Mouse (Mus musculus): Measurements from ENCODE around the gene Ubqlnl. TPM values are rescaled to one million over a fixed set of nuclear protein-coding genes. Genes with fewer than 3 reads are reported as not detected.

The Ubqlnl gene
- polyA plus RNA-seq (2012; rRNA removed), result not detected in 2 replicates

GRCm38 (mm10) chr7:104150456-104150855, at the start of gene Ubqlnl:
Ubqlnl (minus strand) TSS chr7:104150556.

GRCm38 (mm10) chr7:104195885-104196284, 45.5 kb upstream of the Ubqlnl start, which contains the start of gene Olfr649:
Olfr649 (minus strand) TSS chr7:104195985.

DNA sequence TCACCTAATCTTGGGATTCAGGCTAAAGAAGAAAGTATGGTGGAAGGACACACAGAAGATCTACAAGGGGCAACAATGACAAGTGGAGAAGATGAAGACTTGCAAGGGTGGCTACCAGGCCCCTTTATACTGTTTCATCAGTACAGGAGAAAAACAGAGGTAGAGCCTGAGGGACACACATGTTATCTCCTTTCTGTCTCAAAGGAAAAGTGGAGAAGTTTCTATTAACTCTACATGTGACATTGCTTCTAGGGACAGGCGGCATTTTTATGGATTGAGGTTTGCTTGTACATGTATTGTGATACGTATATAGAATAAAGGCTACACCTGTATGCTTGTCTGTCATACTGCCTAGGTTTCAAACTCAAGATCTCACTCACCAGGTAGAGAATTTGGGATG, 32.9 kb upstream of the Ubqlnl start, which contains the start of gene Olfr648:
Olfr648 (minus strand) TSS at position 101 of the 400 bp plus-strand sequence.

GRCm38 (mm10) chr7:104143179-104143578, 7.2 kb downstream of the Ubqlnl start, which contains the start of gene Ubqln3:
Ubqln3 (minus strand) TSS chr7:104143279.

GRCm38 (mm10) chr7:104137305-104137704, 13.1 kb downstream of the Ubqlnl start, which contains the start of gene Olfr643:
Olfr643 (minus strand) TSS chr7:104137405.

GRCm38 (mm10) chr7:104129726-104130125, 20.6 kb downstream of the Ubqlnl start, which contains the start of gene Ubqln5:
Ubqln5 (minus strand) TSS chr7:104129826.

GRCm38 (mm10) chr7:104104757-104104972, 45.7 kb downstream of the Ubqlnl start, which contains the start of gene Olfr646:
Olfr646 (plus strand) TSS chr7:104104873.

Other genes starting within 250 kb of the Ubqlnl start
- gene Olfr65, start 247.1 kb downstream of the Ubqlnl start, polyA plus RNA-seq (2012; rRNA removed), result not detected in 2 replicates
- gene Olfr631, start 221.7 kb downstream of the Ubqlnl start, polyA plus RNA-seq (2012; rRNA removed), result not detected in 2 replicates
- not detected in 2 replicates for gene Olfr632, start 216.2 kb downstream of the Ubqlnl start, polyA plus RNA-seq (2012; rRNA removed)
- not detected in 2 replicates for gene Olfr633, start 206.1 kb downstream of the Ubqlnl start, polyA plus RNA-seq (2012; rRNA removed)
- gene Olfr635, start 179.4 kb downstream of the Ubqlnl start, polyA plus RNA-seq (2012; rRNA removed), result not detected in 2 replicates
- not detected in 2 replicates for gene Olfr638, start 151.8 kb downstream of the Ubqlnl start, polyA plus RNA-seq (2012; rRNA removed)
- gene Olfr639, start 133.3 kb downstream of the Ubqlnl start, polyA plus RNA-seq (2012; rRNA removed), result not detected in 2 replicates
- not detected in 2 replicates for gene Olfr640, start 125.0 kb downstream of the Ubqlnl start, polyA plus RNA-seq (2012; rRNA removed)
- not detected in 2 replicates for gene Olfr641, start 115.1 kb downstream of the Ubqlnl start, polyA plus RNA-seq (2012; rRNA removed)
- gene Olfr642, start 97.9 kb downstream of the Ubqlnl start, polyA plus RNA-seq (2012; rRNA removed), result not detected in 2 replicates
- not detected in 2 replicates for gene 4930516K23Rik, start 89.1 kb downstream of the Ubqlnl start, polyA plus RNA-seq (2012; rRNA removed)
- gene Olfr644, start 78.7 kb downstream of the Ubqlnl start, polyA plus RNA-seq (2012; rRNA removed), result not detected in 2 replicates
- gene Olfr645, start 65.1 kb downstream of the Ubqlnl start, polyA plus RNA-seq (2012; rRNA removed), result not detected in 2 replicates
- not detected in 2 replicates for gene Olfr646, start 45.7 kb downstream of the Ubqlnl start, polyA plus RNA-seq (2012; rRNA removed)
- not detected in 2 replicates for gene Ubqln5, start 20.7 kb downstream of the Ubqlnl start, polyA plus RNA-seq (2012; rRNA removed)
- gene Olfr643, start 13.2 kb downstream of the Ubqlnl start, polyA plus RNA-seq (2012; rRNA removed), result not detected in 2 replicates
- gene Ubqln3, start 7.3 kb downstream of the Ubqlnl start, polyA plus RNA-seq (2012; rRNA removed), result not detected in 2 replicates
- 0.15 TPM in 1 of 2 replicates, not detected in the other for gene Olfm5, start 14.3 kb upstream of the Ubqlnl start, polyA plus RNA-seq (2012; rRNA removed)
- gene Olfr648, start 32.8 kb upstream of the Ubqlnl start, polyA plus RNA-seq (2012; rRNA removed), result 0.10 TPM in 2 replicates
- not detected in 2 replicates for gene Olfr649, start 45.4 kb upstream of the Ubqlnl start, polyA plus RNA-seq (2012; rRNA removed)
- 0.45 and 0.96 TPM in 2 replicates for gene Trim6, start 68.2 kb upstream of the Ubqlnl start, polyA plus RNA-seq (2012; rRNA removed)
- gene Trim34a, start 93.9 kb upstream of the Ubqlnl start, polyA plus RNA-seq (2012; rRNA removed), result 2.0 and 2.7 TPM in 2 replicates
- gene Trim5, start 137.5 kb upstream of the Ubqlnl start, polyA plus RNA-seq (2012; rRNA removed), result 0.17 and 0.24 TPM in 2 replicates
- 3.3 and 5.3 TPM in 2 replicates for gene Trim12a, start 164.9 kb upstream of the Ubqlnl start, polyA plus RNA-seq (2012; rRNA removed)
- gene Trim34b, start 178.9 kb upstream of the Ubqlnl start, polyA plus RNA-seq (2012; rRNA removed), result 0.02 TPM in 1 of 2 replicates, not detected in the other
- gene Trim12c, start 202.8 kb upstream of the Ubqlnl start, polyA plus RNA-seq (2012; rRNA removed), result 2.0 and 2.6 TPM in 2 replicates
- gene Trim30b, start 219.3 kb upstream of the Ubqlnl start, polyA plus RNA-seq (2012; rRNA removed), result 0.10 and 0.14 TPM in 2 replicates

All from central nervous system, embryonic 14 days (tissue).